Mouse (Mus musculus): ENCODE data around the gene Stra8. TPM values are rescaled to one million over a fixed set of nuclear protein-coding genes. Genes with fewer than 3 reads are reported as not detected.

The Stra8 gene
- polyA plus RNA-seq, 1 experiment from 2014 or later = 0.10 TPM

DNA sequence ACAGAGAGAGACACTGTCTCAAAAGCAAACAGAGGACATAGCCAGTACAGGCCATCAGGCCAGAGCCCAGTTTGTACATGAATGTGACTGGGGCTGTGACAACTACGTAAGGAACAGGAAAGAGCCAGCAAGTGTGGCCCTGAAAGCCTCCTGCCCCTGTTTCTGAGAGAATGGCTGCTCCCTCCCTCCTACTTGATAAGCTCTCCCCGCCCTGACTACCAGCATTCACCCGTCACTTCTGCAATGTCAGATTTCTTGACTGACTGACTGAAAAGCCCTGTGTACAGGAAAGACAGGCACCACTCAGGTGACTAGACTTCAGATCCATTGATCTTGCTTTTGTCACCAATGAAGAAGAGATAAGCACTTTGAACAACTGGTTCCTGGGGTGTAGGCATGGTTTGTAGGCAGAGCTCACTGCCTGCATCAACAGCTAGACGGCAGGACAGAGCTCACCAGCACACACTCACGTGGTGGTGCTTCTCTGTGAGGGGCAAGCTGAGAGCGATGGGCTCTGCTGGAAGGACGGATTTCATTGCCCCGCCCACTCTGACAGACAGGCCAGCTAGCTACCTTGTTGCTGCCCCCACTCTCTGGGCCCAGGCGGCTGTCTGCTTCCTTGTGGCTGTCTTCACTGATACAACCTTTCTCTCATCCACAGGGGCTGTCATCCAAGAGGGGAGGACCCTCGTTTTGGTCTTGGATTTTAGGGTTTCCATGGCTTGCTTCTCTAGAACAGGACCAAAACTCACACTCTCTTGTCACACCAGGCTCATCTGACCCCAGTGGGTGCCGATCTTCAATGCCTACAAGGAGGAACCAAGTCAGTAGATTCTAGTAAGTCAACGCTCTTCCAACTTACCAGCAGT lies 43.8 kb upstream of the Stra8 start:
- H3K27ac ChIP-seq (ENCODE audit: low read length) = peak overlapping the region; percentile 95
- DNase-seq (ENCODE audit: low spot score) (peak; percentile 30), ATAC-seq (no peak)
- H3K4me3 ChIP-seq (ENCODE audit: low read depth, low read length) = no peak overlapping the region
- no peaks in the 10 kb centered on the region for H3K27me3 ChIP-seq (replicated peaks; ENCODE audit: insufficient read depth, low read length)
- no peak overlapping the region for H3K4me2 ChIP-seq (replicated peaks; ENCODE audit: low read depth, low read length)
- no peaks in the 10 kb centered on the region for H3K9me3 ChIP-seq (ENCODE audit: low read length)
- H3K9ac ChIP-seq (replicated peaks; ENCODE audit: low read depth) = no peak overlapping the region
- WGBS = 44% methylated on average over 12 of the region's 12 CpGs
- H3K4me1 ChIP-seq (ENCODE audit: insufficient read depth, low read depth, low read length) = peaks cover 12% of the 10 kb centered on the region; the same call in 1 of the 2 replicates
- peaks cover 5% of the 10 kb centered on the region; the same call in 1 of the 2 replicates for H3K36me3 ChIP-seq (ENCODE audit: insufficient read depth, low read length)
- TF ChIP-seq EP300 (IDR thresholded peaks at IDR 0.05) (no peak), CTCF (IDR thresholded peaks at IDR 0.05) (peak; percentile 54)

DNA sequence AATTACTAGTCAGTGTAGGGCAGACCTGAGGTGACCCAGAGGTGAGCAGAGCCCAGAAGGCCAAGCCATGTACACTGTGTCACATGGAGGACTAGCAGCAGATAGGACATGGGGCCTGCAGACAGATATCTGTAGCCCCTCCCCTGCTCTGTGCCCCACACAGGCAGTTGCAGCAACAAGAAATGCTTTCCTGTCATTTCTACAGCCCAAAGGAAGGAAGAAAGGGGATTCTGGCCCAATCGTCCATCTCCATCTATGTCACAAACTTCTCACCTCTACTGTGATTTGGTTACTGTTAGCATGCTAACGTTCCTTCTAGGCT lies 43.2 kb upstream of the Stra8 start:
- H3K4me2 ChIP-seq (replicated peaks; ENCODE audit: low read depth, low read length) = peak overlapping the region; percentile 68

DNA sequence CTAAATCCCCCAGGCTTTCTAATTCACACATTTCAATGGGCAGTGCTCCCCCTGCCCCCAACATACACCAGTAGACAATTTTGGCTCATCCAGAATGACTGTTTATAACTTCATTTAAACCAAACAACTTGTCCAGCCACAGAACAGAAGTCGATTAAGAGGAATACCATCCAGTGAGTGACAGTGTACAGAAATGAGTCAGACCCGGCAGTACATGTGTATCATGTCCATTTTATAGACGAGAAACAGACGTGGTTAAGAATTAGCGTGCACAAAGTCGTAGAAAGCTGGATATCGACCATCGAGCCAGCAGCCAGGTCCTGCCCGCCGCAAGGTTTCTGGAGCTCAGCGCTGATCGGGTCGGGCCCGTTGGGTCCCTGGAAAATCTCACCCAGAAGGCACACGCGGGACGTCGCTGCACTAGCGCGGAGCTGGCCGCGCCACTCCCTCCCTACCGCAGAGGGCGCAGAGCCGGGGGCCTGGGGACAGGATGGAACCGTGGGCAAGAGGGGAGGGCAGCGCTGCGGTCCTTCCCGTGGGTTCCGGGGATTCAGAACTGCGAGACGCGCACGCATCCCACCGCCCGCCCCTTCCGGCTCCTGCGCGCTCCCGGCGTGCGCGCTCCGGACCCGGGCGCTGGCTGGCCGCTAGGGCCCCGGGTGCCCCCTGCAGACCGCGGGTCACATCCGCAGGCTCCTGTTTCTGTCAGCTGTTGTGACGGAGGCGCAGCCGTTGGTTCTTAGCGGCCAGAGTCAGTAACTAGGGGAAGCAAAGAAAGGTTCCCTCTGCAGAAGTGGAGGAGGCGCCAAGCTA lies 42.2 kb upstream of the Stra8 start, which contains the start of gene Cyren:
Cyren (minus strand) TSS at position 552 of the 813 bp plus-strand sequence.
- no peaks in the 10 kb centered on the region for H3K9me3 ChIP-seq (ENCODE audit: low read length)
- DNase-seq (ENCODE audit: low spot score) (peak; percentile 97), ATAC-seq (peak; percentile 94)
- H3K27ac ChIP-seq (ENCODE audit: low read length) = peak within 1 kb of the TSS; percentile 95
- H3K9ac ChIP-seq (replicated peaks; ENCODE audit: low read depth) = peak within 1 kb of the TSS; percentile 73
- no peaks in the 10 kb centered on the region for H3K27me3 ChIP-seq (replicated peaks; ENCODE audit: insufficient read depth, low read length)
- peak within 1 kb of the TSS; percentile 68 for H3K4me2 ChIP-seq (replicated peaks; ENCODE audit: low read depth, low read length)
- H3K4me1 ChIP-seq (ENCODE audit: insufficient read depth, low read depth, low read length) = peaks cover 12% of the 10 kb centered on the region; the same call in 1 of the 2 replicates
- 2% methylated on average over 40 of the region's 56 CpGs for WGBS
- H3K36me3 ChIP-seq (ENCODE audit: insufficient read depth, low read length) = peaks cover 3% of the 10 kb centered on the region; the same call in 1 of the 2 replicates
- TF ChIP-seq CTCF (IDR thresholded peaks at IDR 0.05) (peak; percentile 75), EP300 (IDR thresholded peaks at IDR 0.05) (no peak)
- H3K4me3 ChIP-seq (ENCODE audit: low read depth, low read length) = peak within 1 kb of the TSS; percentile 62

More for the DNA sequence above, 43.2 kb upstream of the Stra8 start:
- ATAC-seq (no peak), DNase-seq (ENCODE audit: low spot score) (no peak)
- peaks cover 5% of the 10 kb centered on the region; the same call in 1 of the 2 replicates for H3K36me3 ChIP-seq (ENCODE audit: insufficient read depth, low read length)
- H3K4me1 ChIP-seq (ENCODE audit: insufficient read depth, low read depth, low read length) = peaks cover 12% of the 10 kb centered on the region; the same call in 1 of the 2 replicates
- TF ChIP-seq CTCF (IDR thresholded peaks at IDR 0.05) (no peak), EP300 (IDR thresholded peaks at IDR 0.05) (no peak)
- H3K9ac ChIP-seq (replicated peaks; ENCODE audit: low read depth) = no peak overlapping the region
- no peak overlapping the region for H3K4me3 ChIP-seq (ENCODE audit: low read depth, low read length)
- H3K27me3 ChIP-seq (replicated peaks; ENCODE audit: insufficient read depth, low read length) = no peaks in the 10 kb centered on the region
- 23% methylated on average over 2 of the region's 2 CpGs for WGBS
- no peaks in the 10 kb centered on the region for H3K9me3 ChIP-seq (ENCODE audit: low read length)
- H3K27ac ChIP-seq (ENCODE audit: low read length) = peak overlapping the region; percentile 95; the same call in 1 of the 2 replicates

DNA sequence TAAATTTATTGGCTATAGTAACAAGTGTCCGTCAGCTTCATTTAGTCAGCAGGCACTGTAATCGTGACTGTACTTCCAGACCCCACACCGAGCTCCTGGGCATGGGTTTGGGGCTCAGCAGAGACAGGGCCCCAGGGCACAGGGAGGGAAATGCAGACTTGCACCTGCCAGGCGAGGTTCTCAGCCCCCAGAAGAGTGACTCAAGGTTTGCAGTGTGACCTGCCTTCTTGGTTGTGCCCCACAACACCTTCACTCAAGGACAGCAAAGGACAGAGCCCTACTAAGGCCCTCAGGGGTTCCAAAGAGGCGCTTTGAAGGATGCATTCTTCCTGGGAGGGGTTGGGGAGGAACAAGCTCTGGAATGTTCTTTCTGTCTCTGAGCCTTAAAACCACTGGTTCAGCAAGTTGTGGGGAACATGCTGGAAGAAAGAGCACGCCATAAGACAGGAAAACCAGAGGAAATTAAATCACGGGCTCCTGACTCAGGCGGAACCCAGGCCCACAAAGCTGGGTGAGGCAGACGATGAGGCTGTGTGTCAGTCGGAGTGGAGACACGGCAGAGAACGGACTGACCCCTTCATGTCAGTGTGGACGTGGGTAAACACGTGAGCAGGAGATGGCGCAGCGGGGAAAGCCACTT lies 40.7 kb upstream of the Stra8 start:
- DNase-seq (ENCODE audit: low spot score) = no peak
- ATAC-seq = no peak
- no peak overlapping the region for H3K4me2 ChIP-seq (replicated peaks; ENCODE audit: low read depth, low read length)
- no peaks in the 10 kb centered on the region for H3K9me3 ChIP-seq (ENCODE audit: low read length)
- no peak for TF ChIP-seq EP300 (IDR thresholded peaks at IDR 0.05)
- TF ChIP-seq CTCF (IDR thresholded peaks at IDR 0.05) = no peak
- no peak overlapping the region for H3K4me3 ChIP-seq (ENCODE audit: low read depth, low read length)
- no peak overlapping the region for H3K27ac ChIP-seq (ENCODE audit: low read length)
- peaks cover 12% of the 10 kb centered on the region; the same call in 1 of the 2 replicates for H3K4me1 ChIP-seq (ENCODE audit: insufficient read depth, low read depth, low read length)
- 90% methylated on average over 16 of the region's 16 CpGs for WGBS
- H3K9ac ChIP-seq (replicated peaks; ENCODE audit: low read depth) = no peak overlapping the region
- 0 out of 2 replicates have a peak, but pooled peaks cover 4% of the 10 kb centered on the region for H3K36me3 ChIP-seq (ENCODE audit: insufficient read depth, low read length)
- H3K27me3 ChIP-seq (replicated peaks; ENCODE audit: insufficient read depth, low read length) = no peaks in the 10 kb centered on the region

DNA sequence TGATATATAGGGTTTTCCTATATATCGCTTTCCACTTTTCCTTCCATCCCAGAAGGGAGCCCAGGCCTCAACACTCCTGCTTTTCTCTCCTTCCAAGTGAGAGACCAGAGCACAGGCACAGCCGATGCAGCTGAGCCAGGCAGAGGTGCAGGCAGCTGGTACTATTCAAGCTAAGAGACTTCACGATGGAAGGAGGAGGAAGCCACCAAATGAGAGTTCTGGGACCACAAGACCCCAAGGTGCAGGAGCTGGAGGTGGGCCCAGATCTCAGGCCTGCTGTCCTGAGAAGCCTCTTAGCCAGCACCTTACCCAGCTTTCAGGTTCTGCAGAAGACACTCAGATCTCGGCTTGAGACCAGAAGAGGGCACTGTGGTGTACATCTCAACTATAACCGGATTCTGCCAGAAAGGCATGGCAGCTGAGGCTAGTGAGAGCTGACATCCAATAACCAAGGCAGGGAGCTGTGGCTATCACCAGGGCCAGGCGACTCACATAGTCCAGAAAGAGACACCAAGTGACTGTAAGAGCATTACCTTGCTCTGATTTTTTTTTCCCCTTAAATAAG lies 40.0 kb upstream of the Stra8 start:
- Histone ChIP-seq H3K9ac (replicated peaks; ENCODE audit: low read depth) (no peak overlapping the region), H3K27ac (ENCODE audit: low read length) (no peak overlapping the region), H3K36me3 (ENCODE audit: insufficient read depth, low read length) (0 out of 2 replicates have a peak, but pooled peaks cover 9% of the 10 kb centered on the region), H3K9me3 (ENCODE audit: low read length) (no peaks in the 10 kb centered on the region), H3K27me3 (replicated peaks; ENCODE audit: insufficient read depth, low read length) (no peaks in the 10 kb centered on the region), H3K4me1 (ENCODE audit: insufficient read depth, low read depth, low read length) (peaks cover 7% of the 10 kb centered on the region; the same call in 1 of the 2 replicates), H3K4me3 (ENCODE audit: low read depth, low read length) (no peak overlapping the region), H3K4me2 (replicated peaks; ENCODE audit: low read depth, low read length) (no peak overlapping the region)
- ATAC-seq (no peak), DNase-seq (ENCODE audit: low spot score) (peak; percentile 60)
- WGBS = 61% methylated on average over 6 of the region's 6 CpGs
- TF ChIP-seq CTCF (IDR thresholded peaks at IDR 0.05) (peak; percentile 66), EP300 (IDR thresholded peaks at IDR 0.05) (no peak)

All from lung, postnatal 0 days (tissue).